Mouse (Mus musculus): ENCODE measurements around the gene Kndc1.

Gene Kndc1

GRCm38 (mm10) chr7:139990864-139991394, 96.4 kb downstream of the Kndc1 start:
- no peak for DNase-seq (ENCODE audit: low spot score)
